Mouse (Mus musculus): ENCODE data around the gene Tbxas1. TPM values are rescaled to one million over a fixed set of nuclear protein-coding genes. Genes with fewer than 3 reads are reported as not detected.
A peak's percentile ranks its signal among the peaks of the same experiment; 100 is the strongest.

Tbxas1 gene
- total RNA-seq, 2 experiments from 2014 or later = 2.3 TPM

- intact Hi-C loops (cut with DNase I) = no loop called here
- DNase-seq (ENCODE audit: low spot score in 2 of 2) = no peak
Observed at GRCm38 (mm10) chr6:38850715-38851259, 24.4 kb upstream of the Tbxas1 start.

GRCm38 (mm10) chr6:38851740-38852139, 23.5 kb upstream of the Tbxas1 start:
- intact Hi-C loops (cut with DNase I) = no loop called here
- no peak for DNase-seq (ENCODE audit: low spot score in 2 of 2)

- no peak for DNase-seq (ENCODE audit: low spot score in 2 of 2)
- intact Hi-C loops (cut with DNase I) = no loop called here
Observed at GRCm38 (mm10) chr6:38853561-38853992, 21.6 kb upstream of the Tbxas1 start.

- intact Hi-C loops (cut with DNase I) = no loop called here
- no peak for DNase-seq (ENCODE audit: low spot score in 2 of 2)
Observed at GRCm38 (mm10) chr6:38859819-38860218, 15.4 kb upstream of the Tbxas1 start.

- intact Hi-C loops (cut with DNase I) = no loop called here
- DNase-seq (ENCODE audit: low spot score in 2 of 2) = no peak
Observed at GRCm38 (mm10) chr6:38860301-38860700, 14.9 kb upstream of the Tbxas1 start.

- no peak for DNase-seq (ENCODE audit: low spot score in 2 of 2)
Observed at GRCm38 (mm10) chr6:38863595-38863994, 11.6 kb upstream of the Tbxas1 start.

GRCm38 (mm10) chr6:38865805-38866204, 9.4 kb upstream of the Tbxas1 start:
- intact Hi-C loops (cut with DNase I) = no loop called here
- no peak for DNase-seq (ENCODE audit: low spot score in 2 of 2)

More at GRCm38 (mm10) chr6:38863595-38863994, 11.6 kb upstream of the Tbxas1 start:
- intact Hi-C loops (cut with DNase I) = no loop called here

- intact Hi-C loops (cut with DNase I) = no loop called here
- no peak for DNase-seq (ENCODE audit: low spot score in 2 of 2)
Observed at GRCm38 (mm10) chr6:38866357-38866756, 8.8 kb upstream of the Tbxas1 start.

GRCm38 (mm10) chr6:38866761-38867160, 8.4 kb upstream of the Tbxas1 start:
- intact Hi-C loops (cut with DNase I) = no loop called here
- no peak for DNase-seq (ENCODE audit: low spot score in 2 of 2)

GRCm38 (mm10) chr6:38867291-38867690, 7.9 kb upstream of the Tbxas1 start:
- no peak for DNase-seq (ENCODE audit: low spot score in 2 of 2)
- intact Hi-C loops (cut with DNase I) = no loop called here

GRCm38 (mm10) chr6:38868974-38869373, 6.2 kb upstream of the Tbxas1 start:
- DNase-seq (ENCODE audit: low spot score in 2 of 2) = no peak
- intact Hi-C loops (cut with DNase I) = no loop called here

GRCm38 (mm10) chr6:38870070-38870469, 5.1 kb upstream of the Tbxas1 start:
- intact Hi-C loops (cut with DNase I) = no loop called here

GRCm38 (mm10) chr6:38871051-38871450, 4.2 kb upstream of the Tbxas1 start:
- DNase-seq (ENCODE audit: low spot score in 2 of 2) = no peak
- intact Hi-C loops (cut with DNase I) = no loop called here

More at GRCm38 (mm10) chr6:38870070-38870469, 5.1 kb upstream of the Tbxas1 start:
- DNase-seq (ENCODE audit: low spot score in 2 of 2) = no peak

- no peak for DNase-seq (ENCODE audit: low spot score in 2 of 2)
- intact Hi-C loops (cut with DNase I) = no loop called here
Observed at GRCm38 (mm10) chr6:38873316-38873715, 1.9 kb upstream of the Tbxas1 start.

GRCm38 (mm10) chr6:38874035-38874434, 1.2 kb upstream of the Tbxas1 start:
- intact Hi-C loops (cut with DNase I) = loop anchor here (1.0 kb wide), 1 partner anchor 193 kb away; no protein-coding TSS in a partner anchor
- DNase-seq (ENCODE audit: low spot score in 2 of 2) = peak; percentile 15 to 38

GRCm38 (mm10) chr6:38874565-38875257, 493 bp upstream of the Tbxas1 start:
- intact Hi-C loops (cut with DNase I) = loop anchor here (1.0 kb wide), 1 partner anchor 193 kb away; no protein-coding TSS in a partner anchor
- DNase-seq (ENCODE audit: low spot score in 2 of 2) = no peak

GRCm38 (mm10) chr6:38876071-38876911, 1.1 kb downstream of the Tbxas1 start, which contains the start of gene Hipk2:
Gene Hipk2 (minus strand): TSS chr6:38876165.
- intact Hi-C loops (cut with DNase I) = loop anchor here (2.0 kb wide), 1 partner anchor 139 kb away; no protein-coding TSS in a partner anchor

GRCm38 (mm10) chr6:38877674-38878073, 2.5 kb downstream of the Tbxas1 start:
- DNase-seq (ENCODE audit: low spot score in 2 of 2) = no peak
- intact Hi-C loops (cut with DNase I) = loop anchor here (2.0 kb wide), 1 partner anchor 141 kb away; no protein-coding TSS in a partner anchor

More at GRCm38 (mm10) chr6:38876071-38876911, 1.1 kb downstream of the Tbxas1 start, which contains the start of gene Hipk2:
- DNase-seq (ENCODE audit: low spot score in 2 of 2) = peak; percentile 79 to 81

GRCm38 (mm10) chr6:38881468-38881867, 6.3 kb downstream of the Tbxas1 start:
- intact Hi-C loops (cut with DNase I) = no loop called here
- DNase-seq (ENCODE audit: low spot score in 2 of 2) = no peak

- no peak for DNase-seq (ENCODE audit: low spot score in 2 of 2)
- intact Hi-C loops (cut with DNase I) = no loop called here
Observed at GRCm38 (mm10) chr6:38881975-38882374, 6.8 kb downstream of the Tbxas1 start.
